Mouse (Mus musculus) brown adipose tissue, adult 24 weeks (tissue): ENCODE measurements around the gene Ssh1. TPM values are rescaled to one million over a fixed set of nuclear protein-coding genes. Genes with fewer than 3 reads are reported as not detected.

Experiments used
- H3K27ac ChIP-seq: fragments of 200-500 bp; replicated peaks from 2 replicates; pipeline ENCODE4 v1.5.1; 2012; ENCODE audit warnings: low read depth, mild to moderate bottlenecking, low read length
- H3K4me1 ChIP-seq: fragments of 200-500 bp; 2 replicates; pipeline ENCODE4 v1.6.1; 2012; ENCODE audit warnings: low read length, mixed read lengths; ENCODE audit not compliant: control insufficient read depth, insufficient read depth, insufficient read length
- H3K4me3 ChIP-seq: fragments of 200-500 bp; 2 replicates; pipeline ENCODE4 v1.5.1; 2012; ENCODE audit warnings: low read depth, mild to moderate bottlenecking, low read length, moderate library complexity; ENCODE audit not compliant: insufficient read depth
- polyA plus RNA-seq: library from polyadenylated mRNA; stranded (reverse); fragments of >200 nt; gene quantifications from 2 replicates; pipeline ENCODE4 v1.2.4, GENCODE M21; 2012; ENCODE audit not compliant: missing spikeins, insufficient read depth, insufficient read length

The Ssh1 gene
- polyA plus RNA-seq, 1 experiment = 11.7 TPM

- Histone ChIP-seq H3K4me1 (peaks cover 29% of the 10 kb centered on the region), H3K4me3 (no peak overlapping the region), H3K27ac (0 out of 2 replicates have a peak overlapping the region, but pooled peaks have one; percentile 10)
Observed at GRCm38 (mm10) chr5:113888186-113888795, 105.4 kb downstream of the Ssh1 start.

- Histone ChIP-seq H3K27ac (no peak overlapping the region), H3K4me1 (peaks cover 37% of the 10 kb centered on the region), H3K4me3 (no peak overlapping the region)
Observed at GRCm38 (mm10) chr5:113887132-113887531, 106.6 kb downstream of the Ssh1 start.

Other genes with a start within 250 kb of the Ssh1 start
- 5.9 and 11.4 TPM in 2 replicates for gene Sart3, start 221.4 kb downstream of the Ssh1 start, polyA plus RNA-seq
- gene Iscu, start 221.1 kb downstream of the Ssh1 start, polyA plus RNA-seq = 426 and 447 TPM in 2 replicates
- 0.83 and 1.5 TPM in 2 replicates for gene Tmem119, start 193.4 kb downstream of the Ssh1 start, polyA plus RNA-seq
- gene Selplg, start 161.2 kb downstream of the Ssh1 start, polyA plus RNA-seq = 5.5 and 6.0 TPM in 2 replicates
- 12.6 and 19.9 TPM in 2 replicates for gene Coro1c, start 85.1 kb downstream of the Ssh1 start, polyA plus RNA-seq
- gene Dao, start 9.8 kb upstream of the Ssh1 start, polyA plus RNA-seq = not detected in 2 replicates
- gene Usp30, start 71.6 kb upstream of the Ssh1 start, polyA plus RNA-seq = 5.3 and 6.4 TPM in 2 replicates
- not detected in 2 replicates for gene Svop, start 97.7 kb upstream of the Ssh1 start, polyA plus RNA-seq
- gene Alkbh2, start 134.3 kb upstream of the Ssh1 start, polyA plus RNA-seq = 4.3 and 5.6 TPM in 2 replicates
- 4.4 and 5.2 TPM in 2 replicates for gene Ung, start 136.5 kb upstream of the Ssh1 start, polyA plus RNA-seq
- gene Acacb, start 152.6 kb upstream of the Ssh1 start, polyA plus RNA-seq = 235 and 250 TPM in 2 replicates